ENCODE assay signal across 19 mouse cellular contexts in genomic region chr12:13707747-13708146, GRCm38 (mm10).
DNase-seq lines count a peak whose midpoint lies in the region; ATAC-seq and TF ChIP-seq lines count a peak whose summit lies in the region.
"Had no signal": no experiment of that assay in that cellular context is flagged by ENCODE, and none has a peak within 500 bp of the region (broad histone marks: within the 10 kb centered on the region; RNA-seq: fewer than 3 reads in every experiment).

No protein-coding gene starts in this region.

- no peak for TF ChIP-seq EP300 in heart, postnatal 0 days (IDR thresholded peaks at IDR 0.05; ENCODE audit: low read depth)
- no peak for TF ChIP-seq EP300 in CH12.LX (IDR thresholded peaks at IDR 0.05; ENCODE audit: low read length)

- H3K4me2 ChIP-seq in heart, postnatal 0 days (ENCODE audit: low read depth, low read length): no peak overlapping the region
- H3K4me2 ChIP-seq in liver, embryonic 11.5 days: no peak overlapping the region
- H3K4me2 ChIP-seq in CH12.LX (ENCODE audit: insufficient read depth, low read depth, poor library complexity, severe bottlenecking): no peak overlapping the region
- H3K4me2 ChIP-seq: embryonic facial prominence, embryonic 12.5 days; hindbrain, embryonic 14.5 days; liver, embryonic 15.5 days; midbrain, embryonic 15.5 days had no signal

- H3K9me3 ChIP-seq in heart, postnatal 0 days (replicated peaks; ENCODE audit: control insufficient read depth, low read length): no peaks in the 10 kb centered on the region
- no peaks in the 10 kb centered on the region for H3K9me3 ChIP-seq in liver, embryonic 11.5 days (ENCODE audit: control insufficient read depth, low read length)
- H3K9me3 ChIP-seq in CH12.LX (replicated peaks; ENCODE audit: low read length): no peaks in the 10 kb centered on the region
- H3K9me3 ChIP-seq: embryonic facial prominence, embryonic 12.5 days; G1E; liver, embryonic 15.5 days; midbrain, embryonic 15.5 days had no signal

- TF ChIP-seq POLR2A in liver, adult 2 months (IDR thresholded peaks at IDR 0.05; ENCODE audit: extremely low read depth, insufficient read depth, low read length): no peak
- no peak for TF ChIP-seq POLR2A in CH12.LX (IDR thresholded peaks at IDR 0.05; ENCODE audit: low read depth, low read length)

- no peak overlapping the region for H3K27ac ChIP-seq in heart, postnatal 0 days (ENCODE audit: low read depth)
- no peak overlapping the region for H3K27ac ChIP-seq in liver, adult 2 months (replicated peaks; ENCODE audit: insufficient read depth, low read depth, low read length)
- no peak overlapping the region for H3K27ac ChIP-seq in liver, embryonic 11.5 days (ENCODE audit: low read depth, low read length)
- no peak overlapping the region for H3K27ac ChIP-seq in CH12.LX (ENCODE audit: insufficient read depth, low read depth)
- H3K27ac ChIP-seq: embryonic facial prominence, embryonic 12.5 days; hindbrain, embryonic 14.5 days; liver, embryonic 15.5 days; midbrain, embryonic 15.5 days had no signal

- H3K4me3 ChIP-seq in heart, postnatal 0 days (ENCODE audit: low read depth, low read length): no peak overlapping the region
- H3K4me3 ChIP-seq in liver, adult 2 months (ENCODE audit: insufficient read depth, low read depth, low read length): no peak overlapping the region
- H3K4me3 ChIP-seq in liver, embryonic 11.5 days (ENCODE audit: low read depth, low read length): no peak overlapping the region
- no peak overlapping the region for H3K4me3 ChIP-seq in CH12.LX (replicated peaks in 1 of 3; ENCODE audit: low read depth in 2 of 3, low read length in 2 of 3, poor library complexity in 1 of 3)
- H3K4me3 ChIP-seq: embryonic facial prominence, embryonic 12.5 days; liver, embryonic 15.5 days; midbrain, embryonic 15.5 days had no signal

- in situ Hi-C loops in CH12.LX (cut with MboI; ENCODE audit: low pct_ligation_motif_present, low pct_unique_long_range_greater_than_20kb, low sequenced_read_pairs): no loop called here
- in situ Hi-C loops in Patski (cut with MboI; ENCODE audit: low pct_unique_long_range_greater_than_20kb): no loop called here

- no peaks in the 10 kb centered on the region for H3K4me1 ChIP-seq in heart, postnatal 0 days (ENCODE audit: control insufficient read depth, insufficient read depth)
- no peaks in the 10 kb centered on the region for H3K4me1 ChIP-seq in liver, adult 2 months (ENCODE audit: control insufficient read depth, insufficient read depth, low read length)
- no peaks in the 10 kb centered on the region for H3K4me1 ChIP-seq in liver, embryonic 11.5 days (replicated peaks; ENCODE audit: control insufficient read depth, insufficient read depth, low read length)
- no peaks in the 10 kb centered on the region for H3K4me1 ChIP-seq in CH12.LX (ENCODE audit: control insufficient read depth in 1 of 2, insufficient read depth in 2 of 2)
- H3K4me1 ChIP-seq: embryonic facial prominence, embryonic 12.5 days; liver, embryonic 15.5 days; midbrain, embryonic 15.5 days had no signal

- DNase-seq in heart, postnatal 0 days (ENCODE audit: low spot score): no peak
- no peak for DNase-seq in heart, adult 11 months
- DNase-seq in liver, adult 2 months (ENCODE audit: extremely low read depth, low read depth, low spot score): no peak
- DNase-seq in liver, embryonic 11.5 days (ENCODE audit: low spot score): no peak
- DNase-seq in CH12.LX (ENCODE audit: extremely low read depth): no peak
- no peak for DNase-seq in Patski (ENCODE audit: low read depth, low spot score)
- no peak for DNase-seq in adrenal gland, postnatal 14 days
- DNase-seq: cerebellum, adult 11 months; heart, adult 18-20 months; kidney, adult 11 months; layer of hippocampus, postnatal 36 days; left cerebral cortex, postnatal 4 days; spleen, adult 18-20 months had no signal

- H3K79me2 ChIP-seq in liver, adult 2 months (ENCODE audit: control insufficient read depth, insufficient read depth, low read length): no peaks in the 10 kb centered on the region
- no peaks in the 10 kb centered on the region for H3K79me2 ChIP-seq in CH12.LX (replicated peaks; ENCODE audit: control insufficient read depth, extremely low read depth, insufficient read depth, poor library complexity, severe bottlenecking)

- H3K36me3 ChIP-seq in heart, postnatal 0 days (replicated peaks; ENCODE audit: control insufficient read depth, insufficient read depth, low read length): no peaks in the 10 kb centered on the region
- H3K36me3 ChIP-seq in liver, adult 2 months (ENCODE audit: control insufficient read depth, insufficient read depth, low read length): no peaks in the 10 kb centered on the region
- no peaks in the 10 kb centered on the region for H3K36me3 ChIP-seq in liver, embryonic 11.5 days (ENCODE audit: control insufficient read depth, insufficient read depth, low read length)
- no peaks in the 10 kb centered on the region for H3K36me3 ChIP-seq in CH12.LX (replicated peaks in 1 of 2; ENCODE audit: control insufficient read depth in 1 of 2, insufficient read depth in 1 of 2, low read length in 1 of 2)
- H3K36me3 ChIP-seq: embryonic facial prominence, embryonic 12.5 days; G1E; liver, embryonic 15.5 days; midbrain, embryonic 15.5 days had no signal

- 75% methylated on average over 5 of the region's 5 CpGs for WGBS in heart, postnatal 0 days
- 82% methylated on average over 5 of the region's 5 CpGs for WGBS in liver, adult 2 months
- 76% methylated on average over 5 of the region's 5 CpGs for WGBS in liver, embryonic 11.5 days

- no peak overlapping the region for H3K9ac ChIP-seq in heart, postnatal 0 days (replicated peaks; ENCODE audit: low read depth, low read length)
- no peak overlapping the region for H3K9ac ChIP-seq in liver, adult 2 months (ENCODE audit: low read depth, low read length)
- no peak overlapping the region for H3K9ac ChIP-seq in liver, embryonic 11.5 days (ENCODE audit: low read depth, low read length)
- no peak overlapping the region for H3K9ac ChIP-seq in CH12.LX (ENCODE audit: insufficient read depth, low read depth)
- H3K9ac ChIP-seq: embryonic facial prominence, embryonic 12.5 days; hindbrain, embryonic 14.5 days; liver, embryonic 15.5 days; midbrain, embryonic 15.5 days had no signal

- no peaks in the 10 kb centered on the region for H3K27me3 ChIP-seq in heart, postnatal 0 days (ENCODE audit: control insufficient read depth, insufficient read depth, low read length)
- 0 out of 2 replicates have a peak, but pooled peaks cover 3% of the 10 kb centered on the region for H3K27me3 ChIP-seq in liver, adult 2 months (ENCODE audit: control insufficient read depth, insufficient read depth, low read length)
- H3K27me3 ChIP-seq in liver, embryonic 11.5 days (replicated peaks; ENCODE audit: control insufficient read depth, insufficient read depth, low read length): no peaks in the 10 kb centered on the region
- H3K27me3 ChIP-seq in CH12.LX (replicated peaks) (no peaks in the 10 kb centered on the region), Patski (peaks cover 5% of the 10 kb centered on the region)
- H3K27me3 ChIP-seq: embryonic facial prominence, embryonic 12.5 days; liver, embryonic 15.5 days; midbrain, embryonic 15.5 days had no signal

- POLR2A ChIA-PET in Patski (lab: Charles Lee): no interaction called here

- CTCF ChIA-PET in Patski (lab: Charles Lee): no interaction called here

- no peak for ATAC-seq in heart, postnatal 0 days (ENCODE audit: insufficient read depth, low read depth)
- no peak for ATAC-seq in liver, embryonic 11.5 days (replicated peaks; ENCODE audit: low FRiP score)
- ATAC-seq in Patski: no peak
- ATAC-seq: forebrain, embryonic 16.5 days; midbrain, embryonic 15.5 days had no signal

- dilution Hi-C loops in CH12.LX (cut with MboI; ENCODE audit: extremely low pct_ligation_motif_present, extremely low pct_unique_long_range_greater_than_20kb, low sequenced_read_pairs): no loop called here

- TF ChIP-seq CTCF in heart, postnatal 0 days (IDR thresholded peaks at IDR 0.05; ENCODE audit: low read depth): peak; percentile 34
- peak; percentile 51 for TF ChIP-seq CTCF in liver, adult 2 months (IDR thresholded peaks at IDR 0.05; ENCODE audit: low read depth, low read length)
- TF ChIP-seq CTCF in CH12.LX (conservative IDR thresholded peaks at IDR 0.05 in 1 of 2, IDR thresholded peaks at IDR 0.05 in 1 of 2; ENCODE audit: low read depth in 2 of 2, low read length in 2 of 2) (peak in 1 of 2 experiments; percentile 60; a peak in 2 of 4 replicates), Patski (IDR thresholded peaks at IDR 0.05) (peak; percentile 18)

- TF ChIP-seq RAD21 in CH12.LX (IDR thresholded peaks at IDR 0.05; ENCODE audit: low read depth, low read length): peak; percentile 39

TF ChIP-seq in CH12.LX, 34 proteins besides CTCF, POLR2A, EP300 and RAD21:
- TF ChIP-seq ZMIZ1 (IDR thresholded peaks at IDR 0.05; ENCODE audit: low read depth, low read length) (no peak), SMC3 (IDR thresholded peaks at IDR 0.05; ENCODE audit: low read depth, low read length) (peak; percentile 29)
TF ChIP-seq in CH12.LX: peak in this region for 1.
